Mouse (Mus musculus) MEL (cell line): ENCODE results near the gene Scamp5.

ENCODE experiments used
- EP300 ChIP-seq, 2 experiments: IDR thresholded peaks; 2 replicates each; pipeline ENCODE4 v1.6.1; 2011; ENCODE audit warnings: improper control_type of control experiment in 2 of 2, low read length in 2 of 2, low read depth in 1 of 2, mild to moderate bottlenecking in 1 of 2
- RCOR1 ChIP-seq: IDR thresholded peaks from 2 replicates; pipeline ENCODE4 v1.6.1; 2012; ENCODE audit warnings: low read depth, mild to moderate bottlenecking, inconsistent platforms, low read length, improper control_type of control experiment
- TBP ChIP-seq: IDR thresholded peaks from 2 replicates; pipeline ENCODE4 v1.8.0; 2011; ENCODE audit warnings: low read depth, low read length, improper control_type of control experiment

GRCm38 (mm10) chr9:57419521-57420267 lies 48.2 kb downstream of the Scamp5 start:
- no peak for TF ChIP-seq EP300 (IDR thresholded peaks at IDR 0.05; ENCODE audit: low read depth in 1 of 2, low read length in 2 of 2)
- no peak for TF ChIP-seq RCOR1
- TF ChIP-seq TBP, result no peak
